Mouse (Mus musculus): Measurements from ENCODE around the gene Gm8159. TPM values are rescaled to one million over a fixed set of nuclear protein-coding genes. Genes with fewer than 3 reads are reported as not detected.
"Not testable (repeated sequence)": the region's sequence is repeated elsewhere in the genome, so short reads cannot be mapped to it uniquely, and the experiment has no call there.

Gm8159 gene
- total RNA-seq (2021): not detected
- long read RNA-seq, experiment 1: 0 reads
- long read RNA-seq, experiment 2: 0 reads

- DNase-seq (ENCODE audit: low spot score in 2 of 2): not testable (repeated sequence)
These were observed at the start of gene Gm8159 for GRCm38 (mm10) chr14:4632052-4632451. Gene Gm8159 (plus strand): TSS chr14:4632352.

DNA sequence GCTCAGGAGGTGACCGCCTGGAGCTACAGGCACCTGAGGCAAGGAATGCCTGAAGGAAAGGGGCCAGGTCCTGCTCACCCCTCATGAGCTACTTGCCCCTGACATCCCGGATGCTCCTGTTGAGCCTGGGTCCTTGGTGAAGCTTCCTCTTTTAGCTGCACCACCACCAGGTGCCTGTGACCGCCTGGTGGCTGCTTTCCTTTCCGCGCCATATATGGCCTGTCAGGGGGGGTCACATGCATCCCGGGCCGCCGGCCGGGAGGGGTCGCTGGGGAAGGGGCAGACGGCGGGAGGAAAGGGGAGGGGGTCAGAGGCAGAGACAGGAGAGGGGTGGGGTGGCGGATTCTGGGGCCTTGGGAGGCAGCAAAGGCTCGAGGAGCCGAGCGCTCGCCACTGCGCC, 17.2 kb downstream of the Gm8159 start:
- not testable (repeated sequence) for DNase-seq (ENCODE audit: low spot score in 2 of 2)

DNA sequence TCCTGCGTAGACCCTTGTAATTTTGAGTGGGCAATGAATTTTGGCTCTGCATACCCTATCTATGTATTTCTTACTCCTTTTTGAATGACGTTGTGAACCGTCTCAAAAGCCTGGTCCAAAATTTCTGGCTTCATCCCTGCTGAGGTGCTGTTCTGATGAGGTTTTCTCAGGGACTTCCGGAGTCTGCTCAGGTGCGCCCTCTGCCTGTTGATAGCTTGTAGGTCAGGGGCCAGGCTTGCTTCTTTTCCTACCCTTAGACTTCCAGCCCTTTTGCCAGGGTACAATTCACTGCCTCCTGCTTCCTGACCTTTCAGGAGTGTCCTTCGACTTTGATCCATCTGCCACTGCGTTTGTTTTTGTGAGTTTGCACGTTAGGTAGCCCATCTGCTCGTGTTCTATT, 18.2 kb downstream of the Gm8159 start:
- DNase-seq (ENCODE audit: low spot score in 2 of 2): not testable (repeated sequence)

DNA sequence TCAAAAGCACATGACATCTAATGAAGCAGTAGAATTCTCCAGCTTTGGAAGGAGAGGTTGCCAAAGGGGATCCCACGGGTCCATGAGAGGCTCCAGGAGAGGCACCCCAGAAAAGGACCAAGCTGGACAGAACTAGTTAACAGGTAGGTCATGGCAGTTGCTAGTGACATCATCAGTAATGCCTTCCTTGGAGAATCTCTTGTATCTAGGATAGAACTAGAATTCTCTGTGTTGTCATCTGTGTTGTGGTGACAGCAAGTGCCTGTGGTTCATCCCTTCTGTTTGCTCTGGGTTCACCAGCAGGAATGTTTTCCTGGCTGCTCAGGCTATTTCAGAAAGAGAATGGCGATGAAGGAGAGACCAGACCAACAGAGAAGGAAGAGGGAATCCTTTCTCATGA, 31.7 kb downstream of the Gm8159 start, which contains the start of gene Gm3239:
Gm3239 (plus strand) TSS at position 301 of the 400 bp plus-strand sequence.
- DNase-seq (ENCODE audit: low spot score in 2 of 2): not testable (repeated sequence)

Other genes with a start within 250 kb of the Gm8159 start
- not detected for gene Gm3159, start 234.8 kb upstream of the Gm8159 start, total RNA-seq (2021)
- under 1 TPM in 1 of 2 experiments, not detected in 1; 0.71 TPM for gene Gm3164, start 216.9 kb upstream of the Gm8159 start, total RNA-seq (2021)
- gene Gm3173, start 201.4 kb upstream of the Gm8159 start, total RNA-seq (2021): not detected
- gene Gm3182, start 150.6 kb upstream of the Gm8159 start, total RNA-seq (2021): under 1 TPM in 1 of 2 experiments, not detected in 1; 0.37 TPM
- gene Gm3047, start 76.9 kb upstream of the Gm8159 start, total RNA-seq (2021): not detected
- not detected for gene Gm3239, start 31.8 kb downstream of the Gm8159 start, total RNA-seq (2021)
- not detected for gene Gm7876, start 76.9 kb downstream of the Gm8159 start, total RNA-seq (2021)
- under 1 TPM; 0.25 to 0.62 TPM for gene Gm3252, start 94.4 kb downstream of the Gm8159 start, total RNA-seq (2021)
- gene Gm9602, start 144.0 kb downstream of the Gm8159 start, total RNA-seq (2021): not detected
- gene Gm3269, start 205.8 kb downstream of the Gm8159 start, total RNA-seq (2021): not detected
- gene Gm3264, start 223.2 kb downstream of the Gm8159 start, total RNA-seq (2021): 1 to 10 TPM; 6.1 to 8.6 TPM